In genomic region chr1:80613395-80614011, GRCm38 (mm10) we compare ENCODE assay signal across 17 mouse cellular contexts.
DNase-seq lines count a peak whose midpoint lies in the region; ATAC-seq lines count a peak whose summit lies in the region.
"Had no signal": no experiment of that assay in that cellular context is flagged by ENCODE, and none has a peak within 500 bp of the region (broad histone marks: within the 10 kb centered on the region; RNA-seq: fewer than 3 reads in every experiment).

No protein-coding gene starts in this region.

- no peak overlapping the region for H3K4me3 ChIP-seq in liver, embryonic 16.5 days (ENCODE audit: low read depth, low read length)
- no peak overlapping the region for H3K4me3 ChIP-seq in liver, embryonic 12.5 days
- H3K4me3 ChIP-seq: heart, embryonic 13.5 days; myocyte had no signal

- 56% methylated on average over 4 of the region's 4 CpGs for WGBS in liver, embryonic 16.5 days (ENCODE audit: insufficient replicate concordance)
- 68% methylated on average over 4 of the region's 4 CpGs for WGBS in liver, embryonic 12.5 days (ENCODE audit: insufficient replicate concordance)

- no peak overlapping the region for H3K4me2 ChIP-seq in liver, embryonic 16.5 days (ENCODE audit: low read depth, low read length)
- H3K4me2 ChIP-seq in liver, embryonic 12.5 days = no peak overlapping the region
- H3K4me2 ChIP-seq: heart, embryonic 13.5 days; liver, embryonic 11.5 days; midbrain, embryonic 11.5 days had no signal

- ATAC-seq in liver, embryonic 16.5 days (ENCODE audit: low read depth) = no peak
- ATAC-seq in liver, embryonic 12.5 days = no peak
- peak; percentile 63 for ATAC-seq in CD4-positive, CD25-positive, alpha-beta regulatory T cell, adult 4 months
- ATAC-seq in activated CD4-positive, CD25-positive, alpha-beta regulatory T cell, adult 4 months = peak; percentile 38
- ATAC-seq: intestine, postnatal 0 days had no signal

- DNase-seq in lung, postnatal 25 days (ENCODE audit: low spot score) = peak; percentile 18
- no peak for DNase-seq in thymus, postnatal 25 days
- no peak for DNase-seq in embryo, embryonic 9.5 days (ENCODE audit: extremely low spot score)
- DNase-seq: adrenal gland, postnatal 36 days; cerebellum, postnatal 25 days; gastrocnemius, postnatal 14 days; kidney, postnatal 10 days; right cerebral cortex, adult 18-20 months had no signal

- no peaks in the 10 kb centered on the region for H3K36me3 ChIP-seq in liver, embryonic 16.5 days (ENCODE audit: control insufficient read depth, insufficient read depth)
- H3K36me3 ChIP-seq in liver, embryonic 12.5 days = no peaks in the 10 kb centered on the region
- H3K36me3 ChIP-seq: heart, embryonic 13.5 days had no signal

- H3K27ac ChIP-seq in liver, embryonic 16.5 days (ENCODE audit: low read length) = peak overlapping the region; percentile 55; the same call in 1 of the 2 replicates
- H3K27ac ChIP-seq in liver, embryonic 12.5 days = no peak overlapping the region
- H3K27ac ChIP-seq: heart, embryonic 13.5 days had no signal

- H3K9ac ChIP-seq in liver, embryonic 16.5 days (ENCODE audit: low read depth, low read length) = no peak overlapping the region
- no peak overlapping the region for H3K9ac ChIP-seq in liver, embryonic 12.5 days
- H3K9ac ChIP-seq: heart, embryonic 13.5 days had no signal

- no peaks in the 10 kb centered on the region; the same call in 1 of the 2 replicates for H3K4me1 ChIP-seq in liver, embryonic 16.5 days (ENCODE audit: control insufficient read depth, low read depth, low read length)
- no peaks in the 10 kb centered on the region for H3K4me1 ChIP-seq in liver, embryonic 12.5 days
- H3K4me1 ChIP-seq: heart, embryonic 13.5 days had no signal

- H3K27me3 ChIP-seq in liver, embryonic 16.5 days (ENCODE audit: control insufficient read depth, insufficient read depth, low read depth, low read length) = no peaks in the 10 kb centered on the region
- H3K27me3 ChIP-seq in liver, embryonic 12.5 days (replicated peaks) = no peaks in the 10 kb centered on the region
- H3K27me3 ChIP-seq: heart, embryonic 13.5 days had no signal

- no peaks in the 10 kb centered on the region for H3K9me3 ChIP-seq in liver, embryonic 16.5 days (replicated peaks; ENCODE audit: control insufficient read depth, low read length)
- H3K9me3 ChIP-seq in liver, embryonic 12.5 days (replicated peaks) = no peaks in the 10 kb centered on the region

Comparison
In these comparisons a context has a peak if more than half of its experiments do, and no peak if none do; other contexts are left out.
1. ATAC-seq: peak in CD4-positive, CD25-positive, alpha-beta regulatory T cell, adult 4 months (single experiment) and activated CD4-positive, CD25-positive, alpha-beta regulatory T cell, adult 4 months (single experiment); none in liver, embryonic 16.5 days (single experiment) and liver, embryonic 12.5 days (single experiment).